Mouse (Mus musculus) heart, postnatal 0 days (tissue): ENCODE results near the gene Rasl11b. TPM values are rescaled to one million over a fixed set of nuclear protein-coding genes. Genes with fewer than 3 reads are reported as not detected.
A peak's percentile ranks its signal among the peaks of the same experiment; 100 is the strongest.

Source experiments
- ATAC-seq: fragments of 200-750 bp; cut with Nextera tagmentation; 2 replicates; pipeline ENCODE4 v1.8.0; 2017; ENCODE audit warnings: low read depth, moderate number of reproducible peaks, moderate library complexity; ENCODE audit not compliant: insufficient read depth
- DNase-seq: peaks from one replicate; pipeline ENCODE4 v3.0.0-alpha.2; 2016; ENCODE audit warnings: low spot score
- H3K27ac ChIP-seq: fragments of 300-500 bp; sonication (generic); 2 replicates; pipeline ENCODE4 v1.5.1; 2014; ENCODE audit warnings: low read depth, mild to moderate bottlenecking
- H3K27me3 ChIP-seq: fragments of 300-500 bp; sonication (generic); 2 replicates; pipeline ENCODE4 v1.6.1; 2014; ENCODE audit warnings: low read length, mixed read lengths; ENCODE audit not compliant: control insufficient read depth, insufficient read depth
- H3K36me3 ChIP-seq: fragments of 300-500 bp; sonication (generic); replicated peaks from 2 replicates; pipeline ENCODE4 v1.6.1; 2014; ENCODE audit warnings: low read length, mixed read lengths; ENCODE audit not compliant: control insufficient read depth, insufficient read depth
- H3K4me1 ChIP-seq: fragments of 300-500 bp; sonication (generic); 2 replicates; pipeline ENCODE4 v1.6.1; 2014; ENCODE audit warnings: antibody characterized with exemption; ENCODE audit not compliant: control insufficient read depth, insufficient read depth
- H3K4me2 ChIP-seq: fragments of 300-500 bp; sonication (generic); 2 replicates; pipeline ENCODE4 v1.6.1; 2014; ENCODE audit warnings: low read depth, mild to moderate bottlenecking, low read length, moderate library complexity
- H3K4me3 ChIP-seq: fragments of 300-500 bp; sonication (generic); 2 replicates; pipeline ENCODE4 v1.5.1; 2014; ENCODE audit warnings: low read depth, low read length
- H3K9ac ChIP-seq: fragments of 300-500 bp; sonication (generic); replicated peaks from 2 replicates; pipeline ENCODE4 v1.6.1; 2014; ENCODE audit warnings: low read depth, low read length, mixed read lengths
- H3K9me3 ChIP-seq: fragments of 300-500 bp; sonication (generic); replicated peaks from 2 replicates; pipeline ENCODE4 v1.6.1; 2016; ENCODE audit warnings: low read length; ENCODE audit not compliant: control insufficient read depth
- CTCF ChIP-seq: IDR thresholded peaks from 2 replicates; pipeline ENCODE4 v1.5.1; 2016; ENCODE audit warnings: antibody characterized with exemption, control low read depth, low read depth
- EP300 ChIP-seq: IDR thresholded peaks from 2 replicates; pipeline ENCODE4 v1.6.1; 2016; ENCODE audit warnings: antibody characterized with exemption, low read depth
- WGBS: fragments of 180-500 bp; shearing (Covaris S2); extraction: QIAGEN DNeasy Blood & Tissue Kit; methylation state at CpG from one replicate; pipeline ENCODE4 v1.1.7; 2014; 5-methylcytosine and 5-hydroxymethylcytosine counted together
- polyA plus RNA-seq: library from polyadenylated mRNA; unstranded; fragments of >200 nt; fragmentation: Nextera tagmentation; extraction: Ambion mirVana; gene quantifications from 2 replicates; pipeline ENCODE4 v1.2.1, GENCODE M21; 2015
- total RNA-seq: library from RNA; depleted of rRNA; stranded (reverse); fragments of >200 nt; gene quantifications from 2 replicates; pipeline ENCODE4 v1.2.3, GENCODE M21; 2014; ENCODE audit warnings: low replicate concordance

The Rasl11b gene
- total and polyA plus RNA-seq, 2 experiments from 2014 or later = 24.5 to 67.8 TPM

GRCm38 (mm10) chr5:74204465-74204864 is 9.4 kb downstream of the Rasl11b start:
- peaks cover 7% of the 10 kb centered on the region for H3K36me3 ChIP-seq
- H3K4me3 ChIP-seq = no peak overlapping the region
- TF ChIP-seq CTCF (no peak), EP300 (no peak)
- H3K4me1 ChIP-seq = peaks cover 48% of the 10 kb centered on the region
- DNase-seq = no peak
- no peak for ATAC-seq
- no peak overlapping the region for H3K4me2 ChIP-seq
- 74% methylated on average over 5 of the region's 5 CpGs for WGBS
- no peaks in the 10 kb centered on the region for H3K27me3 ChIP-seq
- H3K9me3 ChIP-seq = 0 out of 2 replicates have a peak, but pooled peaks cover 5% of the 10 kb centered on the region
- no peak overlapping the region for H3K27ac ChIP-seq
- no peak overlapping the region for H3K9ac ChIP-seq

- WGBS = 26% methylated on average over 8 of the region's 8 CpGs
- ATAC-seq (peak; percentile 10; the same call in 1 of the 2 replicates), DNase-seq (no peak)
- Histone ChIP-seq H3K36me3 (no peaks in the 10 kb centered on the region), H3K27ac (peak overlapping the region; percentile 96), H3K9ac (peak overlapping the region; percentile 43; the same call in 1 of the 2 replicates), H3K4me2 (no peak overlapping the region), H3K9me3 (0 out of 2 replicates have a peak, but pooled peaks cover 5% of the 10 kb centered on the region), H3K4me3 (no peak overlapping the region), H3K4me1 (peaks cover 56% of the 10 kb centered on the region), H3K27me3 (no peaks in the 10 kb centered on the region)
- TF ChIP-seq EP300 = no peak
- TF ChIP-seq CTCF = no peak
These were observed 10.4 kb downstream of the Rasl11b start for GRCm38 (mm10) chr5:74205509-74205908.

- 24% methylated on average over 7 of the region's 7 CpGs for WGBS
- Histone ChIP-seq H3K4me1 (peaks cover 56% of the 10 kb centered on the region), H3K27me3 (no peaks in the 10 kb centered on the region), H3K9me3 (0 out of 2 replicates have a peak, but pooled peaks cover 5% of the 10 kb centered on the region), H3K4me3 (no peak overlapping the region), H3K4me2 (no peak overlapping the region), H3K27ac (peak overlapping the region; percentile 96), H3K9ac (no peak overlapping the region), H3K36me3 (no peaks in the 10 kb centered on the region)
- TF ChIP-seq EP300 (peak; percentile 91), CTCF (no peak)
- ATAC-seq = peak; percentile 84
- DNase-seq = peak; percentile 92
These were observed 11.0 kb downstream of the Rasl11b start for GRCm38 (mm10) chr5:74206038-74206437.

- no peaks in the 10 kb centered on the region for H3K27me3 ChIP-seq
- WGBS = 72% methylated on average over 7 of the region's 7 CpGs
- peaks cover 56% of the 10 kb centered on the region for H3K4me1 ChIP-seq
- DNase-seq = no peak
- no peak overlapping the region for H3K4me3 ChIP-seq
- TF ChIP-seq CTCF = no peak
- no peak for TF ChIP-seq EP300
- peak overlapping the region; percentile 96 for H3K27ac ChIP-seq
- H3K4me2 ChIP-seq = no peak overlapping the region
- no peaks in the 10 kb centered on the region for H3K36me3 ChIP-seq
- H3K9me3 ChIP-seq = 0 out of 2 replicates have a peak, but pooled peaks cover 5% of the 10 kb centered on the region
- no peak for ATAC-seq
- H3K9ac ChIP-seq = no peak overlapping the region
These were observed 11.6 kb downstream of the Rasl11b start for GRCm38 (mm10) chr5:74206649-74207048.

GRCm38 (mm10) chr5:74207209-74207608 is 12.1 kb downstream of the Rasl11b start:
- DNase-seq (no peak), ATAC-seq (no peak)
- H3K27me3 ChIP-seq = no peaks in the 10 kb centered on the region
- TF ChIP-seq EP300 (no peak), CTCF (no peak)
- peak overlapping the region; percentile 80 for H3K27ac ChIP-seq
- H3K36me3 ChIP-seq = no peaks in the 10 kb centered on the region
- H3K9ac ChIP-seq = no peak overlapping the region
- no peak overlapping the region for H3K4me2 ChIP-seq
- peaks cover 54% of the 10 kb centered on the region for H3K4me1 ChIP-seq
- 0 out of 2 replicates have a peak, but pooled peaks cover 5% of the 10 kb centered on the region for H3K9me3 ChIP-seq
- no peak overlapping the region for H3K4me3 ChIP-seq
- 72% methylated on average over 3 of the region's 3 CpGs for WGBS

- Histone ChIP-seq H3K9ac (no peak overlapping the region), H3K27me3 (no peaks in the 10 kb centered on the region), H3K4me1 (peaks cover 54% of the 10 kb centered on the region), H3K9me3 (no peaks in the 10 kb centered on the region), H3K4me2 (no peak overlapping the region), H3K4me3 (no peak overlapping the region), H3K27ac (peak overlapping the region; percentile 80), H3K36me3 (no peaks in the 10 kb centered on the region)
- DNase-seq = peak; percentile 57
- WGBS = 17% methylated on average over 7 of the region's 7 CpGs
- ATAC-seq = peak; percentile 66
- TF ChIP-seq EP300 (no peak), CTCF (no peak)
These were observed 13.4 kb downstream of the Rasl11b start for GRCm38 (mm10) chr5:74208438-74208837.
